Mouse (Mus musculus) gastrocnemius, postnatal 36 days (tissue): ENCODE measurements around the gene Liph. TPM values are rescaled to one million over a fixed set of nuclear protein-coding genes. Genes with fewer than 3 reads are reported as not detected.
A peak's percentile ranks its signal among the peaks of the same experiment; 100 is the strongest.
"Not testable (repeated sequence)": the region's sequence is repeated elsewhere in the genome, so short reads cannot be mapped to it uniquely, and the experiment has no call there.

ENCODE experiments used
- DNase-seq, 2 experiments: peaks; one replicate each; pipeline ENCODE4 v3.0.0; 2022
- intact Hi-C: fragments of 180-260 bp; cut with DNase I; formaldehyde crosslinking; loops from one replicate; pipeline ENCODE4 v1.15.1; 2025
- long read RNA-seq, 2 experiments: library from polyadenylated mRNA; stranded (forward); transcript quantifications; one replicate each; pipeline ENCODE4 v2.0.0; 2021
- total RNA-seq, 2 experiments: library from RNA; stranded (reverse); gene quantifications; 2 replicates each; pipeline ENCODE4 v1.2.3; 2021

Gene Liph
- total RNA-seq: not detected
- long read RNA-seq, experiment 1: 0 reads
- long read RNA-seq, experiment 2: 0 reads

DNA sequence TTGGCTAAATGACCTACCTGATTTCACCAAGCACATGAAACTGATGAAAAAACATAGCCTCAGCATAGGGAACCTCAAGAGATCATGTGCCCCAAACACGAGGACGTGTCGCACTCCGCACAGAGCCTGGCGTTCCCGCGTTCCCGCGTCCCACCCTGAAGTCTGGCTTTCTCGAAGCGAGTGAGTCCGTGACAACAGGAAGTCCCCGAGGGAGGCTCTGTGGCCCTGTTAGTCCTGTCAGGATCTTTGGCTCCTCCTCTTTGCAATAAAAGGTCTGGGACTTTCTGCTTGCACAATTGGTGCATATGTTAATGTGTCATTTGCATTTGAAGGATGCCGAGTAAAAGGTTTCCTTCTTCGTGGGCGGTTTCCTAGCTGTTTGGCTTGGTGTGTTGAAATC lies at the start of gene Liph:
Gene Liph, minus strand, starts transcription at position 360 of the 400 bp plus-strand sequence.
- no peak for DNase-seq
- intact Hi-C loops: no loop called here

DNA sequence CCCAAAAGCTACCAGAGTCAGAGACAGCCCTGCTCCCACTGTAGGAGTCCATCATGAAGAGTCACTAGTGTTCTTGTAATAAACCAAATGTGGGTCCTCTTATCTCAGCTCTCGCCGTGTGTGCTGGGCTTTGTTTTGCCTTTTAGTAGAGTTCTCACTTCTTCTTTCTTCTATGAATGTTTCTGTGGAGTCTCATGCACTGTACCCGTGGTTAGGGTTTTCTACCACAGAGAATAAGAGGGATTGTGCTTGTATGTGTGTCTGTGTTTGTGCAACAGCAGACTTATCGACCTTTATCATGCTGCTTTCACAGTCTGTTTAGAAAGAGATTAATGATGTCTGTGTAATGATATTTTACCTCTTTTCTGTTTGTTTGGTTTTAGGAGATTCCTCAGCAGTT lies 48.4 kb upstream of the Liph start:
- intact Hi-C loops: no loop called here
- DNase-seq: no peak

DNA sequence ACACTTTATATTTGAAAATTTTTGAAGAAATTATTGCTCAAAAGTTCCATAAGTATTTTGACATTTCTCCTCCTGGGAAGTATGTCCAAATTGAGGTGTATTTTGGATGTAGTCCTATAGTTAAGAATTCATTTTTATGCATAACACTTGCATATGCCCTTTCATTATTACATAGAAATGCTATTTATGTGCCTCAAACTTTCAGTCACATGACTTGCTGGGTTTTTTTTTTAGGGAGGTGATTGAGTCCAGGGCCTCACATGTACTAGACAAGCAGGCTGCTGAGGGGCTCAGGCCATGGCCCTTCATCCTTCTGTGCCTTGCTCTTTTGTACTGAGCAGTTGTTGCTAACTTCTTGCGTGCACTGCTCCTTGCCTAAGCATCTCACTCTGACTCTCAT lies 44.5 kb upstream of the Liph start:
- intact Hi-C loops: no loop called here
- no peak for DNase-seq

DNA sequence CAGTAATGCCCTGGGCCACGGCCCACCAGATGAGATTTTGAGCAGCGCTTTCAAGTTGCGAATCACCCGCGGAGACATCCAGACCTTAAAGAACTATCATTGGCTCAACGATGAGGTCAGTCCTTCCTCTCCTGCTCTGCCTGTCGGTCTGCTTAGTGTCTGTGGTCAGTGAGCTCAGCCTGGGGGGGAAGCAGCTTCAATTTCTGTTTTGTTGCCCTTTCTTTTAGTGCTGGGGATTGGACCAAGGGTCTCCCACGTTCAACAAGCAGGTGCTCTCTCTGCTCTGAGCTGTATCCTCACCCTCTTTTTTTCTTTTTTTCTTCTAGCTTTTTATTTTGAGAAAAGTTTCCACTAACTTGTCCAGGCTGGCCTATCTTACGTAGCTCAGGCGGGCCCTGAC lies 43.1 kb upstream of the Liph start:
- intact Hi-C loops: no loop called here
- no peak for DNase-seq

GRCm38 (mm10) chr16:22027474-22027873 lies 32.0 kb upstream of the Liph start:
- intact Hi-C loops: no loop called here
- no peak for DNase-seq

- intact Hi-C loops: no loop called here
- no peak for DNase-seq
Observed at GRCm38 (mm10) chr16:22022122-22022521, 26.7 kb upstream of the Liph start.

- intact Hi-C loops: no loop called here
- no peak for DNase-seq
Observed at GRCm38 (mm10) chr16:22015569-22015968, 20.1 kb upstream of the Liph start.

DNA sequence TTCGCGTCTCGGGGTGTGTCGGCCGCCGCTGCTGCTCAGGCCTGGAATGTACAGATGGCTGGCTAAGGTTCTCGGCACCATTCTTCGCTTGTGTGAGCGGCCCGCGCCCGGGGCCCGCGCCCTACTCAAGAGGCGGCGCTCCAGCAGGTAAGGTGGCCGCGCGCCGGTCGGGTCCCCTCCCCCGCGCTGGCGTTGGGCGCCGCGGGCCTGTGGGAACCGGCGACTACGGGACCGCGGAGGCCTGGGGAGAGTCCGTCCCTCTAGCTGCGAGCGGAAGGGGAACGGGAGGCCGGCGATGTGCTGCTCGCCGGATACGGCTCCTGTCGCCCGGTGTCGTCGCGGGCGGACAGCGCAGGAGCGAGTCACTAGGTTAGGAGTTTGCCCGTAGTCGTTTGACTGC lies 14.1 kb upstream of the Liph start:
- no peak for DNase-seq
- intact Hi-C loops: loop anchor here (5.0 kb wide), 1 partner anchor 62 kb away; the partner anchor contains the start of gene Tmem41a

GRCm38 (mm10) chr16:22009099-22009584 lies 13.7 kb upstream of the Liph start, which contains the start of gene Senp2:
Gene Senp2, plus strand, starts transcription at chr16:22009484.
- intact Hi-C loops: loop anchor here (5.0 kb wide), 1 partner anchor 62 kb away; the partner anchor contains the start of gene Tmem41a
- DNase-seq: peak; percentile 99 to 100

DNA sequence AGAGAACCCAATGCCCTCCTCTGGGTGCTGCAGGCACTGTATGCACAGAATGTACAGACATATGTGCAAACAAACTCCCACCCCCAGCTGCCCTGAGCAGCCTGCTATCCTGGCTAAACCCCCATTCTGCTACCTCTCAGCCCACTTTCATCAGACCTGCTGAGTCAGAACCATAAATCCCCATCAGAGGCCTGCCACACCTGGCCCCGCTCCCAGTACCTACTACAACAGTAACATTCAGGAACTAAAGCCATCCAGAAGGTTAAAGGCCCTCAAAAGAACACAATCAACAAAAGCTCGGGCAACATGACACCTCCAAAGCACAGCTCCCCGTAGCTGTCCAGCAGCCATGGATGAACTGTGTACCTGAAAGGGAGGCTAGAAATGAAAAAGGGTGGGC lies 6.1 kb upstream of the Liph start:
- intact Hi-C loops: no loop called here
- DNase-seq: no peak

GRCm38 (mm10) chr16:22001172-22001571 lies 5.7 kb upstream of the Liph start:
- intact Hi-C loops: no loop called here
- no peak for DNase-seq

GRCm38 (mm10) chr16:21999941-22000690 lies 4.7 kb upstream of the Liph start:
- DNase-seq: no peak
- intact Hi-C loops: no loop called here

DNA sequence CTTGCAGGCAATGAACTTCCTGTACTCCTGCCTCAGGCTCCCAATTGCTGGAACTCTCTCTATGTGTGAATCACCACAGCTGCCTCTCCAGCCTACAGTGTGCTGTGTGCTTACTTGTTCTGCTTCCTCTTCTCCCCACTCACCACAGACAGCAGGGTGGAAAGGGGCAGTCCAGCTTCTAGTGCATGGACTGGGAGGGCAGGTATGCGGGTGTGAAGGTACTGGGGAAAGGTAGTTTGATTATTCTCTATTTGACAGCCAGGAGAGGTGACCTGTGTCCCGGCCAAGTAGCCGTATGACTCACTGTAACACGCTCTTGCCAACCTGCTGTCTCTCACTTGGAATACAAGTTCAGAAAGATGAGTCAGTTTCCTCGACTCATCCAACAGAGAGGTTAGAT lies 2.6 kb upstream of the Liph start:
- no peak for DNase-seq
- intact Hi-C loops: no loop called here

DNA sequence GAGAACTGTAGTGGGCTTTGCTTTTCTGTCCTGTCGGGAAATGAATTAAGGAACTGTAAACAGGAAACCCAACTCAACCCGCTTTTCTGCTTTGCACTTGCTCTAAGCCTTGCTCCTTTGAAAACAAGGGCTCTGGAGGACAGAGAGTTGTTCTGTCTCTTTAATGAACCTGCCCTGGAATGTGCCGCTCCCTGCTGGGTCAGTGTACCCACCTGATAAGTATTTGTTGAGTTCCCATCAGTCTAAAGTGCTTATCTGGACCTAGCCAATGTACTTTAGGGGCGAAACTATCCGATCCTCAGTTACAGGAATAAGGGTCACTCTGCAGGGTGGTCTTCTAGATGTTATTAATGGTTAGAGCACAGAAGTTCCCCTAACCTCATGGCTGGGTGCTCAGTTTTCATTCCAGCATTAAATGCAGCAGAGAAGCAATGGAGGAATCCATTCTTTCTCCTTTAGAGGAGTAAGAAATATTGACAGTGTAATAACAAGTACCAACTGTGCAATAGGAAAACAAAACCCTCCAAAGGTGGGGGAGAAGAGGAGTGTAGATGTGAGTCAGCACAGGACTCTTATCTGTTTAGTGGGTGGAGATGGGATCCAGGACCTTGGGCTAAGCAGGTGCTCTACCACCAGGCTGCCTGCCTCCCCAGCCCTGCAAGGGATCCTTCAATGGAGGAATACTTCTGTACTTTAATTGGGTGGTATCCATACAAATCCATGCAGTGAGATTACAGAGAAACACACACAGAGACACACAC lies 1.6 kb upstream of the Liph start:
- intact Hi-C loops: no loop called here
- DNase-seq: no peak

GRCm38 (mm10) chr16:21996402-21996801 lies 939 bp upstream of the Liph start:
- intact Hi-C loops: no loop called here

DNA sequence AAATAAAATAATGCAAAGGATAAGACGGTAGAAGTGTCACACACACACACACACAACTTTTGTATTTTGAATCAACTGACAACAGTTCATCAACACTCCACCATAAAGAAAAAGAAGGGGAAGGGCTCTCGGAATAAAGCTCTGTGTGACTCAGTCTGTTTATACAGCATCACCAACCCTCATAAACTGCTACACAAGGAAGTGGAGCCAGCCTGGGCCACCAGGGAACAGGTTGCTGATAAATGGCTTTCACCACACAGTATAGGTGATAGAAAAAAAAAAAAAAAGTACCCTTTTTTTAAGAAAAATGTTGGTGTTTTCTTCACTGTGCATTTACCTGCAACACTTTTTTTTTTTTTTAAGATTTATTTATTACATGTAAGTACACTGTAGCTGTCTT lies 3.7 kb downstream of the Liph start:
- intact Hi-C loops: no loop called here
- DNase-seq: no peak

More at GRCm38 (mm10) chr16:21996402-21996801, 939 bp upstream of the Liph start:
- DNase-seq: no peak

- DNase-seq, intact Hi-C loops: not testable (repeated sequence)
Observed at GRCm38 (mm10) chr16:21990893-21991292, 4.6 kb downstream of the Liph start.

GRCm38 (mm10) chr16:21987956-21988355 lies 7.5 kb downstream of the Liph start:
- intact Hi-C loops: no loop called here
- DNase-seq: no peak

- intact Hi-C loops: no loop called here
Observed at GRCm38 (mm10) chr16:21986191-21986590, 9.3 kb downstream of the Liph start.

DNA sequence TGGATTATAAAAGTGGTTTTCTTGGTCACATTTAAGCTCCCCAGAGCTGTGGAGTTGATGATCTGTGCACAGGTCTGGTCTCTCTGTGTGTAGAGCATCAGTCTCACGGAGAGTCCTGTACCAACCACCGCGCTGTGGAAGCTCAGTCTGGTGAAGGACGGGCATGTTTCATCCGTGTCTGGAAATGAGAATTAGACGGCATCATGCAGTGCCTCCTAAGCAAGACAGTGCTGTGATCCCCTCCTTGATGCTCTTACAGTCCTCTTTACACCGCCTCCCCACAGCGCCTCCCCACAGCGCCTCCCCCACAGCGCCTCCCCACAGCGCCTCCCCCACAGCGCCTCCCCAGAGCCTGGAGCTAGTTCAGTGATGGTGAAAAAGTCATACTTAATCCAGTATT lies 11.4 kb downstream of the Liph start:
- intact Hi-C loops: no loop called here
- DNase-seq: no peak

More at GRCm38 (mm10) chr16:21986191-21986590, 9.3 kb downstream of the Liph start:
- DNase-seq: no peak

- DNase-seq: no peak
- intact Hi-C loops: no loop called here
Observed at GRCm38 (mm10) chr16:21983581-21983980, 11.9 kb downstream of the Liph start.
